Mouse (Mus musculus) limb, embryonic 10.5 days (tissue): ENCODE results near the gene Syt12. TPM values are rescaled to one million over a fixed set of nuclear protein-coding genes. Genes with fewer than 3 reads are reported as not detected.

Experiments
- DNase-seq: peaks from one replicate; pipeline ENCODE4 v3.0.0-alpha.2; 2017; ENCODE audit warnings: low spot score
- H3K27ac ChIP-seq: fragments of 300-500 bp; sonication (generic); 2 replicates; pipeline ENCODE4 v1.5.1; 2016; ENCODE audit warnings: mild to moderate bottlenecking
- H3K27me3 ChIP-seq: fragments of 300-500 bp; sonication (generic); 2 replicates; pipeline ENCODE4 v1.6.1; 2016; ENCODE audit warnings: low read depth, mild to moderate bottlenecking; ENCODE audit not compliant: poor library complexity, severe bottlenecking
- H3K36me3 ChIP-seq: fragments of 300-500 bp; sonication (generic); 2 replicates; pipeline ENCODE4 v1.6.1; 2016; ENCODE audit warnings: mild to moderate bottlenecking, moderate library complexity
- H3K4me1 ChIP-seq: fragments of 300-500 bp; sonication (generic); 2 replicates; pipeline ENCODE4 v1.6.1; 2016
- H3K4me3 ChIP-seq: fragments of 300-500 bp; sonication (generic); 2 replicates; pipeline ENCODE4 v1.5.1; 2016; ENCODE audit warnings: mild to moderate bottlenecking, moderate library complexity
- H3K9me3 ChIP-seq: fragments of 300-500 bp; sonication (generic); replicated peaks from 2 replicates; pipeline ENCODE4 v1.6.1; 2016; ENCODE audit warnings: mild to moderate bottlenecking
- WGBS: fragments of 180-500 bp; shearing (Covaris S2); methylation state at CpG from one replicate; pipeline ENCODE4 v1.1.7; 2016; 5-methylcytosine and 5-hydroxymethylcytosine counted together
- polyA plus RNA-seq: library from polyadenylated mRNA; unstranded; fragments of >200 nt; fragmentation: Nextera tagmentation; extraction: Ambion mirVana; gene quantifications from 2 replicates; pipeline ENCODE4 v1.2.1, GENCODE M21; 2016

The Syt12 gene
- polyA plus RNA-seq: 0.53 and 0.95 TPM in 2 replicates

DNA sequence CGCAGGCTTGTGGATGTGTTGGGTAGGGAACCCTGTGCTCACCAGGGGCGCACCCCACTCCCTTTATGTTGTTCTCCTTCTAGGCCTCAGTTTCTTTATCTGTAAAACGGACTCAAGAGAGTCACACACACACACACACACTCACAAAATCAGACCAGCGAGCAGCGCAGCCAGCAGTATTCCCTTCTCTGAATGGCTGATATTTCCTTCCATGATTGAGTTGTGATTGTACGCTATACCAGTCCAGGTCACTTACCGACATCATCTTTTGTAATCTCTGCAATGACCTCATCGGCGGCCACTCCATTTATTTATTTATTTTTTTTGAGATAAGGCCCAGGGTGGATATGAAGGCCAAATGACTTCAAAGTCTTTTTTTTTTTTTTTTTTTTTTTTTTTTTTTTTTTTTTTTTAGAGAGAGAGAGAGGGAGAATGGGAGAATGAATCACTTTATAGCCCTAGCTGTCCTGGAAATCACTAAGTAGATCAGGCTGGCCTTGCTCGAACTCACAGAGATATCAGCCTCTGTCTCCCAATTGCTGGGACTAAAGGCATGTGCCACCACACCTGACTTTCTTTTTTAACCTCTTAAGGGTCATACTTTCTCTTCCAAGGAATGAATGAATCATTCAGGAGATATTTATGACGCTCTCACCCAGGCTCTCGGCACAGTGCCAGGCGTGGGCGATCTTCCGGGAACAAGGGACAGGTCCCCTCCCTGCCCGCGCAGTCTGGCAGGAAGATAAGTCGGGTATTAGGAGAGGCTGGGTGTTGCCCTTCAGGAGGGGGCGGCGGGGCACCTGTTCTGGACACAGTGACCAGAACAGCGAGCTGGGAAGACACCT is at the start of gene Syt12:
Gene Syt12 (minus strand): TSS at position 103 of the 845 bp plus-strand sequence.
- DNase-seq: no peak
- WGBS: 35% methylated on average over 21 of the region's 21 CpGs
- Histone ChIP-seq H3K27ac (peak within 1 kb of the TSS; percentile 56; the same call in 1 of the 2 replicates), H3K36me3 (no peaks in the 10 kb centered on the region), H3K4me3 (peak within 1 kb of the TSS; percentile 59), H3K27me3 (peaks cover 70% of the 10 kb centered on the region), H3K4me1 (peaks cover 12% of the 10 kb centered on the region), H3K9me3 (no peaks in the 10 kb centered on the region)

DNA sequence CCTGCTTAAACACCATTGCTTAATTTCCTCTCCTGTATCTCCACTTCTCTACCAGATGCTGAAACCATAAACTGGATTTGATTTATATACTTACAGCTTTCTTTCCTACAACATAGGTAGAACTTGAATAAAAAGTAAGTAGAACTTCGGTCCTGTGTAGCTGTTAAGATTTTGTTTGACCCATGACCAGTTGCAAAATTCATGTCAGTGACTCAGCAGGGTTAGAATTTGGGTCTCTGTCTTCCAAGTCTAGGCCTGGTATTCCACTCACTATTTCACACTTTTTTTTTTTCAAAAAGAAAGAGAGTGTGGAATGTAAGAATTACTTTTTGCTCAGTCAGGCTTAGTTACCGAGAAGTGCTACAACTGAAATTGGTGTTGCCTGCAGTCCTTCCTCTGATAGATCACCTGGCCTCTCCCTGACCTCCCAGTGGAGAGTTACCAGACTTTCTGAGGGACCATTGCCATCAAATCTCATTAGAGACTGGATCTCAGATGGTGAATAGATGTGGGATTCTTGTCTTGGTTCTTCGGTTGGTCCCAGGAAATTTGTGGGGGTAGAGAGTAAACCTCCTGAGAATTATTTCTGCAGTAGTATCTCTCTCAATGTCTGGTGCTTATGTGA is 44.3 kb upstream of the Syt12 start:
- Histone ChIP-seq H3K36me3 (no peaks in the 10 kb centered on the region), H3K4me3 (no peak overlapping the region), H3K27me3 (no peaks in the 10 kb centered on the region), H3K9me3 (no peaks in the 10 kb centered on the region), H3K27ac (no peak overlapping the region), H3K4me1 (no peaks in the 10 kb centered on the region; the same call in 1 of the 2 replicates)
- no peak for DNase-seq
- WGBS: 88% methylated on average over 3 of the region's 3 CpGs

DNA sequence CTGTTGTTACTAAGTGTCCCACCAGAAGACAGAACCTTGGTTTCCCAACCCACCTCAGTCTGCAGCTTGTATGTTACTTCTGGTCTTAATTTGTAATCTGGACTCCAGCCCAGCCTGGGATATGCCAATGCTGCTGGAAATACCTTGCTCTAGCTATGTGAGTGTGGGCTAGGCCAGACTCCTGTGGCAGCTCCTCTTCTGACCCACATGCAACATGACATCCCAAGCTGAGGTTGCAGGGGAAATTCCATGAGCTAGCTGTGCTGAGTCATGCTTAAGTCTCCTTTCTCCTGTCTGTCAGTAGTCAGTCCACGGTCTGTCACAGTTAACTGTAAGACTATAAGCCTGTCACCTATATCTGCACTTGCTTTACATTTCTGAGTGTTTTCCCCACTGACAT is 40.2 kb upstream of the Syt12 start:
- Histone ChIP-seq H3K27me3 (no peaks in the 10 kb centered on the region), H3K36me3 (no peaks in the 10 kb centered on the region), H3K9me3 (no peaks in the 10 kb centered on the region), H3K4me3 (no peak overlapping the region), H3K4me1 (peaks cover 10% of the 10 kb centered on the region; the same call in 1 of the 2 replicates), H3K27ac (no peak overlapping the region)
- no peak for DNase-seq
- 79% methylated on average over 1 of the region's 1 CpGs for WGBS

DNA sequence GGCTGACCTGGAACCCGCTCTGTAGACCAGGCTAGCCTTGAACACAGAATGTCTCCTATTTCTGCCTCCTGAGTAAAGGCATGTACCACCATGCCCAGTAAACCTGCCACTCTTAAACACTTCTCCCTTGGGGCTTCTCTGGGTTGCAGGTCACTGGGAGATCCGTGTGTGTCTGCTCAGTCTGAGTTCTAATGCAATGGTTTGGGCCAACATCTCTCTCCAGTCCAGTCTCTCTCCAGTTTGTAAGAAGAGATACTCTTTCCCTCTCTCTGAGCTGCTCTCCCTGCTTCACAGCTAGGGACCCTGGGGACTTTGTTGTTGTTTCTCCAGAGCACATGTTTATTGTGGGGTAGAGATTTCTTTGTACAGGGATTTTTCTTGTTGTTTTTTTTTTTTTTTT is 39.0 kb upstream of the Syt12 start:
- no peaks in the 10 kb centered on the region for H3K9me3 ChIP-seq
- no peaks in the 10 kb centered on the region for H3K36me3 ChIP-seq
- peaks cover 7% of the 10 kb centered on the region for H3K27me3 ChIP-seq
- peaks cover 10% of the 10 kb centered on the region; the same call in 1 of the 2 replicates for H3K4me1 ChIP-seq
- no peak overlapping the region for H3K27ac ChIP-seq
- DNase-seq: no peak
- 73% methylated on average over 2 of the region's 2 CpGs for WGBS
- H3K4me3 ChIP-seq: no peak overlapping the region

DNA sequence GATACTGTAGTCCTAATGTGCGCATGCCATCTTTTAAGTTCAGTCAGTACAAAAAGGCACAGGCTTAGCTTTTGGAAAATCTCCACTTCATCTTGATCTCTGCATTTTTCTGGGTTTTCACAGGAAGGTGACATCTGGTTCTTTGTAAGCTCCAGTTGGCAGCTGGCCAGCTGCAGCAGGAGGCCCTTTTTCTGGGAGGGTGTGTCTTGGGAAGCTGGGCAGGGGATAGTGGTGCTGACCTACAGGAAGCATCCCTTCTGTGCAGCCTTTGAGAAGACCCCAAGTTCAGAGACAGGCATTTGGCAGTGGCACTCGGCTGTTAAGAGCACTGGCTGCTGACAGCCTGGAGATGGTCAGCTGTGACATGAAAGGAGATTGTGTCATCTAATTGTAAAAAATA is 38.5 kb upstream of the Syt12 start:
- H3K9me3 ChIP-seq: no peaks in the 10 kb centered on the region
- H3K27ac ChIP-seq: no peak overlapping the region
- WGBS: 49% methylated on average over 2 of the region's 2 CpGs
- no peak for DNase-seq
- H3K4me3 ChIP-seq: no peak overlapping the region
- peaks cover 15% of the 10 kb centered on the region for H3K4me1 ChIP-seq
- peaks cover 12% of the 10 kb centered on the region for H3K27me3 ChIP-seq
- no peaks in the 10 kb centered on the region for H3K36me3 ChIP-seq

DNA sequence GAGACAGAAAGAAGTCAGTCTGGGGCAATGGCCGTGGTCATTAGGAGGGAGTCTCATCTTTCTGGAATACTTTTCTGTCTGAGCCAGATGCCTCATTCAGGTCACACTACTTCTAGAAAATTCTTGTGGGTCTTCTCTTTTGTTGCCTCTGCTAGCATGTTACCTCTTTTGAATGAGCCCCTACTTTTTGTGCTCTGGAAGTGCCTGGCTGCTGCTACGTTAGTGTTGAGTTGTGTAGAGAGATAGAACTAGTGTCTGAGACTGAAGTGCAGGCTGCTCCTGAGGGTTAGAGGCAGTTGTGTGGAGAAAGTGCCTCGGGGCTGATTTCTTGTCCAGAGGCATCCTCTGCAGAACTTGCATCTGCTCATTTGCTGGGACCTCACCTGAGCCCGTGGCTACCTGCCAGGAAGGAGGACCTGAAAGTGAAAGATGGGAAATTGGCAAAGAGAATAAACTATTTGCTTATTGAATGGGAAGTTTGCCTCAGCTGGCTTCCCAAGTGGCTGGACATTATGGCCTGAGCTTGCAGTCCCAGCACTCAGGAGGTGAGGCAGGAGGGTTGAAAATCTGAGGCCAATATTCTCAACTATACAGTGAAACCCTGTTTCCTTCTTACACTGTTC is 36.1 kb upstream of the Syt12 start:
- H3K27me3 ChIP-seq: peaks cover 13% of the 10 kb centered on the region
- no peaks in the 10 kb centered on the region for H3K36me3 ChIP-seq
- DNase-seq: no peak
- no peak overlapping the region for H3K4me3 ChIP-seq
- WGBS: 68% methylated on average over 4 of the region's 4 CpGs
- H3K27ac ChIP-seq: no peak overlapping the region
- peaks cover 24% of the 10 kb centered on the region for H3K4me1 ChIP-seq
- H3K9me3 ChIP-seq: no peaks in the 10 kb centered on the region

DNA sequence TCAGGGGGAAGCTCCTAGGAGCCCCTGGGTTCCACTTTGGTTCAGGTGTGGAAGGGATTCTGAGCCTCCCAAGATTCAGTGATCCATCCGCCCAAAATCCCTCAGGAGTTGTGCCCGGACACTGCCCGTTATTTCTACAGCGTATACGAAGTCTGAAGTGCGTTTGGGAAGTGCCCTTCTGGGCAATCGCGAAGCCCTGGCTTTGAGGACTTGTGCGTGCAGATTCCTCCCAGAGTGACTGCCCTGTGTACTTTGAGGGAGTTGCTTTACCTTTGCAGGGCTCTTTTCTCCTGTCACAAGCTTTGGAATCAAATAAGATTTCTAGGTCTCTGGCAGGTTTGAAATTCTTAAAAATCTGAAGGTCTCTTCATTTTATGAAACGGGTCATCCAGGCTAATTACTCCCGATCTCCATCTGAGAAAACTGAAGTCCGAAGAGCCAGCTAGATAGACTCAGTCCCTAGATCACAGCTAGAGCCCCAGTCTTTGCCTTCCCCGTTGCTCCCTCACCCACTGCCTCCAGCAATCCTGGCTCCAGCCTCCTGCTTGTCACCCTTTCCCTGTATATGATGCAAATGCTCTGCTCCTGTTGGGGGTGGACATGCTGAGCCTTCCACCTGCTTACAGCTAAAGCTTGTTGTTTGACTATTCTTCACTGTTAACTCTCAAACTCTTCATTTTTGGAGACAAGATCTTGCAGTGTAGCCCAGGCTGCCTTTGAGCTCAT is 34.0 kb upstream of the Syt12 start:
- 8% methylated on average over 13 of the region's 13 CpGs for WGBS
- Histone ChIP-seq H3K4me3 (peak overlapping the region; percentile 83), H3K27ac (no peak overlapping the region), H3K4me1 (peaks cover 24% of the 10 kb centered on the region), H3K36me3 (no peaks in the 10 kb centered on the region), H3K9me3 (no peaks in the 10 kb centered on the region), H3K27me3 (peaks cover 13% of the 10 kb centered on the region)
- DNase-seq: no peak

DNA sequence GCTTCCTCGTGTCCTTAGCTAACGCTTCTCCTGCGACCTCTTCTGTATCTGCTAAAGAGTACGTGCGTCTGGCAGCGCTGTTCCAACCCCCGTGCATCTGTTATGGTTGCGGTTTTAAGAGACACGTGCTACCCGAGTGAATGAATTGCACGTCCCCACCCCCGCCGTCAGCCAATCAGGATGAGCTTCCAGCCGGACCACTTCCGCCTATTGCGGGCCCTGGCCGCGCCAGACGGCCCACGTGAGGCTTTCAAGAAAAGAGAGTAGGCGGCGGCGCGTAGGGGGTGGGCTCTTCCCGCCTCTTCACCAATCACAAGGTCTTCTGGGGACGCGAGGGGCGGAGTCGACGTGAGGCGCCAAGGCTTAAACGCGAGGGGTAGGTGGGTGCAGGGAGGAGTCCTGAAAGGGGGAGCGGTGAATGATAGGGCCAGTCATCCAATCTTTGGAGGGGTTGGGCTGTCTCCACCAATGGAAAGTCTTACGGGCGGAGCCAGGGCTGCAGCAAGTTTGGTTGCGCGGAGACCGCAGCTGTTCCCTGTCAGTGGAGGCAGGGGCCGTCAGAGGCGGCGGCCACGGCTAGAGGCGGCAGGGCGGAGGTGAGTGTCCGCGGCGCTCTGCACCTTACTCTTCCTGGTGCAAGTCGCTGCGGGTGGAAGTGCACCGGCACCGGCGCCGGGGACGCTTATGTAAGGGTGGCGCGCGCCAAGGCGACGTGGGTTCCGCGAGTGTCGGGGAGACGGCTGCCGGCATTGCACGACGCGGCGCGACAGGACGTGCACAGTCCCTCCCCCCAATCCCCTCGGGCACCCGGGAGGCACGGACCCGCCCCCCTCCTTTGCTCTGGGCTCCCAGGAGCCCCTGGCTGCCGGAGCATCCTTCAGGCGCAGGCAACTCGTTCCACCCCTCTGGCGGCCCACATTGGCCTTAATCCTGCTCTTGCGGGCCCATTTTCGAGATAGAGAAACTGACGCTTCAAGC is 33.0 kb upstream of the Syt12 start, which contains the start of gene Pcx:
Gene Pcx (plus strand): TSS at position 487 of the 978 bp plus-strand sequence.
- Histone ChIP-seq H3K4me3 (peak within 1 kb of the TSS; percentile 83), H3K4me1 (peaks cover 15% of the 10 kb centered on the region), H3K36me3 (no peaks in the 10 kb centered on the region), H3K9me3 (no peaks in the 10 kb centered on the region), H3K27ac (peak within 1 kb of the TSS; percentile 62), H3K27me3 (peaks cover 13% of the 10 kb centered on the region)
- under 1% methylated on average over 82 of the region's 82 CpGs for WGBS
- peak; percentile 96 for DNase-seq

DNA sequence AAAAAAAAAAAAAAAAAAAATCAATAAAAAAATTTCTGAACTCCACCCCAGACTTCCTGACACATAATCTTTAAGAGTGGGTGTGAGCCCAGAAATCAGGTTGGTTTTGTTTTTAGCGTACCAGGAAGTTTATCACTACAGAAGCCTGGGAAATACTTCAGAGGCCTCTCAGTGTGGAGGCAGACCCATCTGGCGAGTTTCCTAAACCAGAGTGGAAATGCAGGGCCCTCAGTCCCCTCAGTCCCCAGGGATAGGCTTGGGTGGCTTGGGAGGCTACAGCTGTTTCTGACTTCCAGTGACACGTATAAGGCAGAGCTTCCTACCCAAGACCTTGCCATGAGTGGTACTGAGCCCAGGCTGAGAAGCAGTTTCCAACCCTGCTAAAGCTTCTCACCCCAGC is 30.5 kb upstream of the Syt12 start:
- Histone ChIP-seq H3K9me3 (no peaks in the 10 kb centered on the region), H3K4me3 (no peak overlapping the region), H3K36me3 (no peaks in the 10 kb centered on the region), H3K27me3 (peaks cover 13% of the 10 kb centered on the region), H3K27ac (no peak overlapping the region), H3K4me1 (peaks cover 14% of the 10 kb centered on the region)
- WGBS: 78% methylated on average over 3 of the region's 3 CpGs
- DNase-seq: no peak

DNA sequence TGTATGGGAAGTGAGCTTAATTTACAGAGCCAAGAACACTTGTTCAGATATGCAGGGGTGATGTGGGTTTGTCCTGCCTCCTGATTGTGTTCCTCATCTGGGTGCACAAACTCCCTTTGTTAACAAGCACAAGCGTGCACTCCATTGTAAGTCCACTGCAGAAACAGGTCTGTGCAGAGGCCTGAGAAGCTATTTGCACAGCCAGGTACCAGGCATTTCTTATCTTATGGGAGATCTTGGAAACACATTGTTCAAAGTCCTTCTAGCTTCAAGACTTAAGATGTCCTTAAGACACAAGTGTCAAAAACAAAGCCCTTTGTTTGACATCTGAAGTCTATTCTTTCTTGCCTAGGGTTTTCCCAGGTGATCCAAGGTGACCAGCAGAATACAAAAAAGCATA is 27.6 kb upstream of the Syt12 start:
- DNase-seq: no peak
- Histone ChIP-seq H3K27ac (no peak overlapping the region), H3K36me3 (no peaks in the 10 kb centered on the region), H3K9me3 (no peaks in the 10 kb centered on the region), H3K4me1 (peaks cover 6% of the 10 kb centered on the region), H3K27me3 (no peaks in the 10 kb centered on the region), H3K4me3 (no peak overlapping the region)
- 98% methylated on average over 1 of the region's 1 CpGs for WGBS

DNA sequence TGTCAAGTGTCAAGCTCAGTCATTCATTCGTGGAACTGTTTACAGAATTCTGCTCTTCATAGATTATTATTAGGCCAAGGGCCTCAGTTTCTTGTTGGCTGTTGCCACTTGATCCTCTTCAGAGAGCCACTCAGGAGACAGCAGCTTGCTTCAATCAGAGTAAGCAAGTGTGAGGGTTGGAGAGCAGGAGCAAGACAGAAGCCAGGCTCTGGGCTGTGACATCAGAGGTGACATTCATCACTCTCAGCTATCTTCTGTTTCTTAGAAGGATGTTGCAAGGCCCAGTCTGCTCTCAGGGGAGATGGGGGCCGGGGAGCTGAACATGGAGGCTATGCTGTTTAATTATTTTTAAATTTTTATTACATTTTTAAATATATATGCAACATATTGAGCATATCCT is 25.5 kb upstream of the Syt12 start:
- Histone ChIP-seq H3K27me3 (no peaks in the 10 kb centered on the region), H3K27ac (no peak overlapping the region), H3K36me3 (no peaks in the 10 kb centered on the region), H3K4me1 (peaks cover 13% of the 10 kb centered on the region), H3K9me3 (no peaks in the 10 kb centered on the region), H3K4me3 (no peak overlapping the region)
- 85% methylated on average over 2 of the region's 2 CpGs for WGBS
- no peak for DNase-seq
